Mouse (Mus musculus): ENCODE data around the gene Acsf3. TPM values are rescaled to one million over a fixed set of nuclear protein-coding genes. Genes with fewer than 3 reads are reported as not detected.

The Acsf3 gene
- polyA plus RNA-seq, 1 experiment from 2014 or later: 16.5 TPM

Other genes with a start within 250 kb of the Acsf3 start
- 3.1 and 3.7 TPM in 2 replicates for gene Piezo1, start 224.2 kb upstream of the Acsf3 start, polyA plus RNA-seq (2014; fragmentation: Nextera tagmentation; extraction: Ambion mirVana)
- gene Cdt1, start 207.5 kb upstream of the Acsf3 start, polyA plus RNA-seq (2014; fragmentation: Nextera tagmentation; extraction: Ambion mirVana): 6.2 and 8.1 TPM in 2 replicates
- gene Aprt, start 198.6 kb upstream of the Acsf3 start, polyA plus RNA-seq (2014; fragmentation: Nextera tagmentation; extraction: Ambion mirVana): 183 and 187 TPM in 2 replicates
- gene Galns, start 164.0 kb upstream of the Acsf3 start, polyA plus RNA-seq (2014; fragmentation: Nextera tagmentation; extraction: Ambion mirVana): 5.8 and 6.0 TPM in 2 replicates
- 118 and 130 TPM in 2 replicates for gene Trappc2l, start 163.8 kb upstream of the Acsf3 start, polyA plus RNA-seq (2014; fragmentation: Nextera tagmentation; extraction: Ambion mirVana)
- not detected in 2 replicates for gene Pabpn1l, start 152.7 kb upstream of the Acsf3 start, polyA plus RNA-seq (2014; fragmentation: Nextera tagmentation; extraction: Ambion mirVana)
- gene Cbfa2t3, start 76.4 kb upstream of the Acsf3 start, polyA plus RNA-seq (2014; fragmentation: Nextera tagmentation; extraction: Ambion mirVana): 22.4 and 27.7 TPM in 2 replicates
- 1.5 TPM in 2 replicates for gene Cdh15, start 72.5 kb downstream of the Acsf3 start, polyA plus RNA-seq (2014; fragmentation: Nextera tagmentation; extraction: Ambion mirVana)

Data from hindbrain, embryonic 14.5 days (tissue).